Mouse (Mus musculus): ENCODE results near the gene Rundc3a. TPM values are rescaled to one million over a fixed set of nuclear protein-coding genes. Genes with fewer than 3 reads are reported as not detected.

Gene Rundc3a
- polyA plus RNA-seq, 1 experiment from 2014 or later: 1.7 TPM

GRCm38 (mm10) chr11:102394421-102395124 lies 1.4 kb downstream of the Rundc3a start:
- no peak for ATAC-seq (ENCODE audit: insufficient number of reproducible peaks, low FRiP score)
- peaks cover 30% of the 10 kb centered on the region for H3K4me1 ChIP-seq (replicated peaks)
- H3K36me3 ChIP-seq: no peaks in the 10 kb centered on the region
- no peak overlapping the region for H3K4me2 ChIP-seq
- no peaks in the 10 kb centered on the region for H3K9me3 ChIP-seq (replicated peaks)
- H3K27ac ChIP-seq (ENCODE audit: poor library complexity, severe bottlenecking): no peak overlapping the region
- 74% methylated on average over 9 of the region's 9 CpGs for WGBS
- H3K27me3 ChIP-seq (replicated peaks): peaks cover 52% of the 10 kb centered on the region
- H3K4me3 ChIP-seq: no peak overlapping the region
- H3K9ac ChIP-seq: no peak overlapping the region

GRCm38 (mm10) chr11:102395250-102395649 lies 2.0 kb downstream of the Rundc3a start:
- H3K9ac ChIP-seq: no peak overlapping the region
- peaks cover 59% of the 10 kb centered on the region for H3K27me3 ChIP-seq (replicated peaks)
- no peaks in the 10 kb centered on the region for H3K9me3 ChIP-seq (replicated peaks)
- WGBS: 2% methylated on average over 5 of the region's 5 CpGs
- H3K4me1 ChIP-seq (replicated peaks): peaks cover 35% of the 10 kb centered on the region
- no peaks in the 10 kb centered on the region for H3K36me3 ChIP-seq
- no peak overlapping the region for H3K4me3 ChIP-seq
- no peak overlapping the region for H3K4me2 ChIP-seq
- H3K27ac ChIP-seq (ENCODE audit: poor library complexity, severe bottlenecking): no peak overlapping the region
- no peak for ATAC-seq (ENCODE audit: insufficient number of reproducible peaks, low FRiP score)

GRCm38 (mm10) chr11:102396263-102396662 lies 3.1 kb downstream of the Rundc3a start:
- no peak for ATAC-seq (ENCODE audit: insufficient number of reproducible peaks, low FRiP score)
- no peak overlapping the region for H3K4me2 ChIP-seq
- no peaks in the 10 kb centered on the region for H3K9me3 ChIP-seq (replicated peaks)
- H3K27ac ChIP-seq (ENCODE audit: poor library complexity, severe bottlenecking): no peak overlapping the region
- peaks cover 69% of the 10 kb centered on the region for H3K27me3 ChIP-seq (replicated peaks)
- WGBS: 56% methylated on average over 6 of the region's 6 CpGs
- peaks cover 35% of the 10 kb centered on the region for H3K4me1 ChIP-seq (replicated peaks)
- no peaks in the 10 kb centered on the region for H3K36me3 ChIP-seq
- H3K9ac ChIP-seq: no peak overlapping the region
- H3K4me3 ChIP-seq: no peak overlapping the region

- Histone ChIP-seq H3K27ac (ENCODE audit: poor library complexity, severe bottlenecking) (no peak overlapping the region), H3K9me3 (replicated peaks) (no peaks in the 10 kb centered on the region), H3K27me3 (replicated peaks) (peaks cover 73% of the 10 kb centered on the region), H3K4me3 (no peak overlapping the region), H3K36me3 (no peaks in the 10 kb centered on the region), H3K4me2 (no peak overlapping the region), H3K9ac (no peak overlapping the region), H3K4me1 (replicated peaks) (peaks cover 35% of the 10 kb centered on the region)
- ATAC-seq (ENCODE audit: insufficient number of reproducible peaks, low FRiP score): no peak
- WGBS: 83% methylated on average over 7 of the region's 7 CpGs
Measured at GRCm38 (mm10) chr11:102396671-102397141, 3.5 kb downstream of the Rundc3a start.

GRCm38 (mm10) chr11:102398007-102398825 lies 5.0 kb downstream of the Rundc3a start:
- Histone ChIP-seq H3K9ac (no peak overlapping the region), H3K36me3 (peaks cover 14% of the 10 kb centered on the region), H3K4me1 (replicated peaks) (peaks cover 28% of the 10 kb centered on the region), H3K4me3 (no peak overlapping the region), H3K9me3 (replicated peaks) (no peaks in the 10 kb centered on the region), H3K27ac (ENCODE audit: poor library complexity, severe bottlenecking) (no peak overlapping the region), H3K27me3 (replicated peaks) (peaks cover 83% of the 10 kb centered on the region), H3K4me2 (no peak overlapping the region)
- ATAC-seq (ENCODE audit: insufficient number of reproducible peaks, low FRiP score): no peak
- 74% methylated on average over 20 of the region's 20 CpGs for WGBS

- Histone ChIP-seq H3K4me2 (no peak overlapping the region), H3K9ac (no peak overlapping the region), H3K4me1 (replicated peaks) (peaks cover 20% of the 10 kb centered on the region), H3K4me3 (peak overlapping the region; percentile 32; the same call in 1 of the 2 replicates), H3K27me3 (replicated peaks) (peaks cover 87% of the 10 kb centered on the region), H3K9me3 (replicated peaks) (no peaks in the 10 kb centered on the region), H3K27ac (ENCODE audit: poor library complexity, severe bottlenecking) (no peak overlapping the region), H3K36me3 (peaks cover 23% of the 10 kb centered on the region)
- no peak for ATAC-seq (ENCODE audit: insufficient number of reproducible peaks, low FRiP score)
- 16% methylated on average over 15 of the region's 15 CpGs for WGBS
Measured at GRCm38 (mm10) chr11:102399107-102399506, 5.9 kb downstream of the Rundc3a start.

- no peak for ATAC-seq (ENCODE audit: insufficient number of reproducible peaks, low FRiP score)
- Histone ChIP-seq H3K27me3 (replicated peaks) (peaks cover 82% of the 10 kb centered on the region), H3K4me1 (replicated peaks) (peaks cover 16% of the 10 kb centered on the region), H3K9ac (peak overlapping the region; percentile 26; the same call in 1 of the 2 replicates), H3K36me3 (peaks cover 28% of the 10 kb centered on the region), H3K4me3 (peak overlapping the region; percentile 32), H3K4me2 (peak overlapping the region; percentile 65), H3K27ac (ENCODE audit: poor library complexity, severe bottlenecking) (no peak overlapping the region), H3K9me3 (replicated peaks) (no peaks in the 10 kb centered on the region)
- WGBS: under 1% methylated on average over 34 of the region's 34 CpGs
Measured at GRCm38 (mm10) chr11:102399610-102400072, 6.4 kb downstream of the Rundc3a start.

- ATAC-seq (ENCODE audit: insufficient number of reproducible peaks, low FRiP score): no peak
- Histone ChIP-seq H3K4me2 (no peak overlapping the region), H3K4me1 (replicated peaks) (peaks cover 20% of the 10 kb centered on the region), H3K36me3 (peaks cover 36% of the 10 kb centered on the region), H3K27me3 (replicated peaks) (peaks cover 72% of the 10 kb centered on the region), H3K27ac (ENCODE audit: poor library complexity, severe bottlenecking) (no peak overlapping the region), H3K9me3 (replicated peaks) (no peaks in the 10 kb centered on the region), H3K9ac (no peak overlapping the region), H3K4me3 (no peak overlapping the region)
- WGBS: 17% methylated on average over 12 of the region's 12 CpGs
Measured at GRCm38 (mm10) chr11:102400513-102401084, 7.4 kb downstream of the Rundc3a start.

GRCm38 (mm10) chr11:102401898-102402500 lies 8.8 kb downstream of the Rundc3a start:
- H3K4me1 ChIP-seq (replicated peaks): peaks cover 30% of the 10 kb centered on the region
- no peak overlapping the region for H3K4me2 ChIP-seq
- no peaks in the 10 kb centered on the region for H3K9me3 ChIP-seq (replicated peaks)
- ATAC-seq (ENCODE audit: insufficient number of reproducible peaks, low FRiP score): no peak
- no peak overlapping the region for H3K4me3 ChIP-seq
- no peak overlapping the region for H3K27ac ChIP-seq (ENCODE audit: poor library complexity, severe bottlenecking)
- peaks cover 60% of the 10 kb centered on the region for H3K27me3 ChIP-seq (replicated peaks)
- H3K36me3 ChIP-seq: peaks cover 39% of the 10 kb centered on the region
- no peak overlapping the region for H3K9ac ChIP-seq
- 62% methylated on average over 12 of the region's 12 CpGs for WGBS

GRCm38 (mm10) chr11:102403657-102404056 lies 10.5 kb downstream of the Rundc3a start:
- no peaks in the 10 kb centered on the region for H3K9me3 ChIP-seq (replicated peaks)
- H3K36me3 ChIP-seq: peaks cover 39% of the 10 kb centered on the region
- H3K4me2 ChIP-seq: no peak overlapping the region
- no peak for ATAC-seq (ENCODE audit: insufficient number of reproducible peaks, low FRiP score)
- WGBS: 94% methylated on average over 11 of the region's 11 CpGs
- H3K27me3 ChIP-seq (replicated peaks): peaks cover 44% of the 10 kb centered on the region
- H3K4me1 ChIP-seq (replicated peaks): peaks cover 30% of the 10 kb centered on the region
- no peak overlapping the region for H3K4me3 ChIP-seq
- H3K27ac ChIP-seq (ENCODE audit: poor library complexity, severe bottlenecking): no peak overlapping the region
- H3K9ac ChIP-seq: no peak overlapping the region
